Mouse (Mus musculus) C2C12 (cell line): ENCODE data around the gene Arhgef18.

Experiments
- MAX ChIP-seq: IDR thresholded peaks from one replicate; pipeline ENCODE4 v1.6.1; 2011; ENCODE audit warnings: mild to moderate bottlenecking, control low read depth
- USF1 ChIP-seq: IDR thresholded peaks from one replicate; pipeline ENCODE4 v1.6.1; 2011; ENCODE audit warnings: low read depth, mild to moderate bottlenecking, control low read depth, moderate library complexity

DNA sequence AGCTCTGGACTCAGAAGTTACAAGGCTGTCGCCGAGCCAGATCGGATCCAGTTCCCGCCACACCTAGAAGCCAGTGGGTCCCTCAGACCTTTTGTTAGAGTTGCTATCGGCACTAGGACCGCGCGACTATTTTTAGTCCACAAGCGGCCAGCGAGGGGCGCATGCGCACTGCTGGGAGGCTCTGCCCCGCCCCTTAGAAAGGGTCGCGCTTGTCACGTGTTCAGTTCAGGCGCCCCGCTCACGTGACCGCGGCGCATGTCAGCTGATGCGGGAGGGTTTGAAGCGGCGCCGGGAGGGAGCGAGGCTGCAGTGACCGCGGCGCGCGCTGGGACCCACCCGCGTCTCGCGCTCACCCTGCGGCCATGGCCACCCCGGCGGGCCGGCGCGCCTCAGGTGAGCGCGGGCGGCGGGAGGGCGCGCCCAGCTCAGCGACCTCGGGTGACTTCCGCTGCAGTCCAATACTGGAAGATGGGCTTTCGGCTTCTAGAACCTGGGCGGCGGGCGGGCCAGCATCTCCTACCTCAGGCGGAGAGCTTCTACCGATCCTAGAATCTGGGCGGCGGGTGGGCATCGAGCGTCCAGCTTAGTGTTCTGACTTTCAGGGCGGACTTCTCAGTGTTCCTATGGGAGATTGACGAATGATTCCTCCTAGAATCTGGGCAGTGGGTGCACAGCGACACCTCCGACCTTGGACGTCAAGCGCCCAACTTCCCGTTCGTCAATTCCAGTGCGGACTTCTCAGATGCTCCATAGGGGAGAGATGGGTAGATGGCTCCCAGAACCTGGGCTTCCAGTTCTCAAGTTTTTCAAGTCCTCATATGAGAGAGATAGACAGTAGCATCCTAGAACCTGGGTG, 107.7 kb downstream of the Arhgef18 start, which contains the start of gene Mcoln1:
- peak; percentile 79 for TF ChIP-seq MAX
- TF ChIP-seq USF1: peak; percentile 99
